Mouse (Mus musculus) hindbrain, embryonic 10.5 days (tissue): ENCODE data around the gene Chrm3. TPM values are rescaled to one million over a fixed set of nuclear protein-coding genes. Genes with fewer than 3 reads are reported as not detected.

ENCODE experiments used
- DNase-seq: peaks from one replicate; pipeline ENCODE4 v3.0.0-alpha.2; 2017; ENCODE audit warnings: low spot score
- H3K27ac ChIP-seq: fragments of 300-500 bp; sonication (generic); 2 replicates; pipeline ENCODE4 v1.5.1; 2016; ENCODE audit warnings: mild to moderate bottlenecking, moderate library complexity
- H3K27me3 ChIP-seq: fragments of 300-500 bp; sonication (generic); 2 replicates; pipeline ENCODE4 v1.6.1; 2016; ENCODE audit warnings: mild to moderate bottlenecking; ENCODE audit not compliant: poor library complexity, insufficient read depth, severe bottlenecking
- H3K36me3 ChIP-seq: fragments of 300-500 bp; sonication (generic); 2 replicates; pipeline ENCODE4 v1.6.1; 2016; ENCODE audit warnings: mild to moderate bottlenecking, moderate library complexity
- H3K4me1 ChIP-seq: fragments of 300-500 bp; sonication (generic); replicated peaks from 2 replicates; pipeline ENCODE4 v1.6.1; 2016; ENCODE audit warnings: mild to moderate bottlenecking
- H3K4me3 ChIP-seq: fragments of 300-500 bp; sonication (generic); 2 replicates; pipeline ENCODE4 v1.5.1; 2016; ENCODE audit warnings: mild to moderate bottlenecking, moderate library complexity
- H3K9me3 ChIP-seq: fragments of 300-500 bp; sonication (generic); 2 replicates; pipeline ENCODE4 v1.6.1; 2016; ENCODE audit warnings: mild to moderate bottlenecking, moderate library complexity
- WGBS: fragments of 180-500 bp; shearing (Covaris S2); methylation state at CpG from one replicate; pipeline ENCODE4 v1.1.7; 2016; 5-methylcytosine and 5-hydroxymethylcytosine counted together
- polyA plus RNA-seq: library from polyadenylated mRNA; unstranded; fragments of >200 nt; fragmentation: Nextera tagmentation; extraction: Ambion mirVana; gene quantifications from 2 replicates; pipeline ENCODE4 v1.2.1, GENCODE M21; 2016

The Chrm3 gene
- polyA plus RNA-seq, 1 experiment from 2014 or later: 0.41 TPM

DNA sequence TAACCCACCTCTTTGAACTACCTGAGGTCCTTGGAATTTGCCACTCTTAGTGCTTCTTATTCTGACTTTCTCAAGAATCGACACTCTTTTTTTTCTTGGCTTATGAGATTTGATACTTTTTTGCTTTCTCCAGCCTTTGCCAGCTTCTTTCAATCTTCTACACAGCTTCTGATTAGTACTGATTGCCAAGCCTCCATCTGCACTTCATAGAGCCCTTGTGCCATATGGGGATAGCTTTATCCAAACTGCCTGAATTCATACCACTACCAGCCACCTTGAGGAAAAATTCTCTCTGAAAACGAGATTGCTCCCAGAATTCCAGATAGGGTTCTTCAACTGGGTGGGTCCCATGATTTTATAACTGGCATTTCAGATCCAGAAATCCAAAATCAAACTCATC lies 368.0 kb downstream of the Chrm3 start:
- WGBS: 74% methylated on average over 2 of the region's 2 CpGs
- Histone ChIP-seq H3K9me3 (no peaks in the 10 kb centered on the region), H3K36me3 (no peaks in the 10 kb centered on the region), H3K27ac (no peak overlapping the region), H3K4me1 (no peaks in the 10 kb centered on the region), H3K4me3 (no peak overlapping the region), H3K27me3 (no peaks in the 10 kb centered on the region)
- DNase-seq: no peak

GRCm38 (mm10) chr13:9985648-9986047 lies 375.0 kb downstream of the Chrm3 start:
- 75% methylated on average over 6 of the region's 6 CpGs for WGBS
- no peaks in the 10 kb centered on the region for H3K9me3 ChIP-seq
- H3K36me3 ChIP-seq: no peaks in the 10 kb centered on the region
- H3K4me3 ChIP-seq: no peak overlapping the region
- no peaks in the 10 kb centered on the region for H3K27me3 ChIP-seq
- no peaks in the 10 kb centered on the region for H3K4me1 ChIP-seq
- H3K27ac ChIP-seq: no peak overlapping the region
- no peak for DNase-seq

DNA sequence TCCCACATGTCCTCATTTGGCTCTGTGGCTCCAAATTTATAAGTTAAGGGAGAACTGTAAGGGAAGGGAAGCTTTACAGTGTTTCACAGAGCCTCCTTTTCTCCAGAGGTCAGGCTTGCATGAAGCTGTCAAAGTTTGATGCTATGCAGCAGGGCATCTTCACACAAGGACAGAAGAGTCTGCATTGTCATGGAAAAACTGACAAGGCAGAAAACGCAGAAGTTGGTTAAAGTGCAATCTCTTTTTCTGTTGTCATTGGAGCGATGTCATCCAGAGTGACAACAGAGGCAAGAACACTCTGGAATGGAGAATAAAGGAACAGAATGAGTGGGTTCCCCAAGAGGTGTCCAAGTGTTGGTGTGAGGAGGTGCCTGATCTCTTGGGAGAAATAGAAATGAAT lies 377.4 kb downstream of the Chrm3 start:
- DNase-seq: no peak
- Histone ChIP-seq H3K4me1 (no peaks in the 10 kb centered on the region), H3K36me3 (no peaks in the 10 kb centered on the region)

DNA sequence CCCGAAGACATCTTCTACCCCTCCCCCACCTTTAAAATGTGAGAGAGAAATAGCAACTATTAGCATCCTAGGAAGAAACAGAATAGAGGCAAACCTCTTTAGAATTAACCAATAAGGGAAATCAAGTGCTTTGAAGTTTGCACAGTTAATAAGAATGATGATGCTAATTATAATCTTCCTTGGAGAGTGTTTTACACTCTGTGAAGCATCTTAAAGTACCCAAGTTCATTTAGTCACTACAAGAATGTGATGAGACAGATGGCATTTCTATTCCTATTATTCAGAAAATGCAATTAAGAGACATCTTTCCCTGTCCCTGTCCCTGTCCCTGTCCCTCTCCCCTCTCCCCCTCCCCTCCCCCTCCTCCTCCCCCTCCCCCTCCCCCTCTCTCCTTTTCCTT lies 382.9 kb downstream of the Chrm3 start:
- Histone ChIP-seq H3K9me3 (no peaks in the 10 kb centered on the region), H3K27ac (no peak overlapping the region), H3K4me1 (no peaks in the 10 kb centered on the region), H3K4me3 (no peak overlapping the region), H3K36me3 (no peaks in the 10 kb centered on the region), H3K27me3 (no peaks in the 10 kb centered on the region)
- DNase-seq: no peak
- 80% methylated on average over 1 of the region's 1 CpGs for WGBS

More for the DNA sequence above, 377.4 kb downstream of the Chrm3 start:
- WGBS: 78% methylated on average over 2 of the region's 2 CpGs
- H3K27me3 ChIP-seq: no peaks in the 10 kb centered on the region
- no peak overlapping the region for H3K27ac ChIP-seq
- no peak overlapping the region for H3K4me3 ChIP-seq
- H3K9me3 ChIP-seq: no peaks in the 10 kb centered on the region

DNA sequence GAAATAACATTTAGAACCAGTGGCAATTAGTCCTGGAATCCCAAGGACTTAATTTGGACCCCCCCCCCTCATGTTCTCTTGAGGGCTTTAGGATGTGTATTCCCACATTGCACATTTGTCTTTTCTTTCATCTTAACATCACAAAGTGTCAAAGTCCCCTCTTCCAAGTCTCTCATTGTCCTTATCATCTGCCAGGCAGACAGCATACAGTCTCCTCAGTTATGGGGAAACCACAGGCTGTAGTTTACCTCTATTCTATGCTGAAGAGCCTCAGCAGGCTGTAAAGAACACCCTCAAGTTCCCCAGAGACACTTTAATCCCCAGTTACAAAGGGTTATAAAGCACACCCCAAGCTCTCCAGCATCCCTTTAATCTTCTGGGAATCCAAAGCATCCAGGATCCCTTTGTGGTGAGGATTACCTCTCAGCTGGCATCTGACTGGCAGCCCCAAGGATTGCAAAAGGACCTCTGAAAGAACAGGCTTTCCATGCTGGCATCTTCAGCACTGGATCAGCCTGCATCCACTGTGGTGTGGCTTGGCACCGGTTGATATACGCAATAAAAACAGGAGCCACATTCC lies 386.8 kb downstream of the Chrm3 start:
- H3K4me1 ChIP-seq: no peaks in the 10 kb centered on the region
- no peak overlapping the region for H3K27ac ChIP-seq
- H3K4me3 ChIP-seq: no peak overlapping the region
- H3K9me3 ChIP-seq: no peaks in the 10 kb centered on the region
- DNase-seq: no peak
- H3K36me3 ChIP-seq: no peaks in the 10 kb centered on the region
- WGBS: 55% methylated on average over 2 of the region's 2 CpGs
- H3K27me3 ChIP-seq: no peaks in the 10 kb centered on the region

- Histone ChIP-seq H3K27ac (no peak overlapping the region), H3K27me3 (no peaks in the 10 kb centered on the region), H3K9me3 (no peaks in the 10 kb centered on the region), H3K4me3 (no peak overlapping the region), H3K4me1 (no peaks in the 10 kb centered on the region), H3K36me3 (no peaks in the 10 kb centered on the region)
- DNase-seq: no peak
- 66% methylated on average over 4 of the region's 4 CpGs for WGBS
These were observed 388.8 kb downstream of the Chrm3 start for GRCm38 (mm10) chr13:9971845-9972244.

DNA sequence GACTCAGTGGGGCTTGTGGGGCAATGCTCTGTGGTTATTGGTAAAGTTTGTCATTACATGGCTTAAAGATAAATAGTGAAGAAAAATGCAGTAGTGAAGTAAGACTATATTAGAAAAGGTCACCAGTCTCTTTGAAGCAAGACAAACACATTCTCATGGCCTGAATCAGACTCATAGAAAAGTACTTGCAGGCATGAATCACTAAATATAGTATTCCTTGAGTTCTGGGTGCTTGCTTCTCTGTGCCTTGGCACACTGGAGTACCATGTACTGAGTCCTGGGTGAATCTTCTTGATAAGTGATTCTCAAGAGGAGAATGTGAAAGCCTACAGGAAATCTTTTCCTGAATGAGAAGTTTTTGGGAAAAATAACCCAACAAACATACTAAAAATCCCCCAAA lies 408.0 kb downstream of the Chrm3 start:
- no peaks in the 10 kb centered on the region for H3K36me3 ChIP-seq
- H3K27me3 ChIP-seq: no peaks in the 10 kb centered on the region
- no peak for DNase-seq
- H3K4me3 ChIP-seq: no peak overlapping the region
- H3K27ac ChIP-seq: no peak overlapping the region
- H3K9me3 ChIP-seq: no peaks in the 10 kb centered on the region
- H3K4me1 ChIP-seq: no peaks in the 10 kb centered on the region

- H3K27me3 ChIP-seq: no peaks in the 10 kb centered on the region
- H3K4me3 ChIP-seq: no peak overlapping the region
- 88% methylated on average over 1 of the region's 1 CpGs for WGBS
- no peaks in the 10 kb centered on the region for H3K36me3 ChIP-seq
- no peak for DNase-seq
- no peaks in the 10 kb centered on the region for H3K9me3 ChIP-seq
- no peaks in the 10 kb centered on the region for H3K4me1 ChIP-seq
- H3K27ac ChIP-seq: no peak overlapping the region
These were observed 409.3 kb downstream of the Chrm3 start for GRCm38 (mm10) chr13:9951376-9951775.

GRCm38 (mm10) chr13:9949091-9949490 lies 411.6 kb downstream of the Chrm3 start:
- no peak for DNase-seq
- Histone ChIP-seq H3K4me3 (no peak overlapping the region), H3K27ac (no peak overlapping the region), H3K9me3 (no peaks in the 10 kb centered on the region), H3K4me1 (no peaks in the 10 kb centered on the region), H3K36me3 (no peaks in the 10 kb centered on the region), H3K27me3 (no peaks in the 10 kb centered on the region)
- 94% methylated on average over 4 of the region's 4 CpGs for WGBS

GRCm38 (mm10) chr13:9940186-9940585 lies 420.5 kb downstream of the Chrm3 start:
- H3K27me3 ChIP-seq: no peaks in the 10 kb centered on the region
- 76% methylated on average over 1 of the region's 1 CpGs for WGBS
- no peak overlapping the region for H3K27ac ChIP-seq
- no peaks in the 10 kb centered on the region for H3K4me1 ChIP-seq
- H3K36me3 ChIP-seq: no peaks in the 10 kb centered on the region
- no peak overlapping the region for H3K4me3 ChIP-seq
- H3K9me3 ChIP-seq: no peaks in the 10 kb centered on the region
- no peak for DNase-seq

GRCm38 (mm10) chr13:9938798-9939485 lies 421.7 kb downstream of the Chrm3 start:
- no peak overlapping the region for H3K27ac ChIP-seq
- H3K36me3 ChIP-seq: no peaks in the 10 kb centered on the region
- no peak overlapping the region for H3K4me3 ChIP-seq
- H3K4me1 ChIP-seq: no peaks in the 10 kb centered on the region
- 77% methylated on average over 3 of the region's 3 CpGs for WGBS
- no peaks in the 10 kb centered on the region for H3K27me3 ChIP-seq
- DNase-seq: no peak
- H3K9me3 ChIP-seq: no peaks in the 10 kb centered on the region

DNA sequence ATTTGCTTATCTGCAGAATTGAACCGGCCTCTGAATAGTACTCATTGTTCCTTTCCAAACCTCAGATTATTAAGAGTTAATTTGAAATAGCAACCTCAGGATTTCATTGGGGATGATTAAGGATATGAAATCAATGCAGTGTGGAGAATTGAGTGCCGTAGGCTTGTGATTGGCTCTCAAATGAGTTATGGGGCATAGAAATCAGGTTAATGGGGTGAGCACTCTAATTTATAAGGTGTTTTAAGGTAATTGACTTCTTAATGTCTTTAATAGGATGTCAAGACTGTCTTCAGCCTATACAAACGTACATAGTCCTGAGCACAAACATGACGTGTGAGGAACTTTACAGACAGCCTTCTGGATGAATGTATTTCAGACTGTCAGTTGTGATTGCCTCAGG lies 427.9 kb downstream of the Chrm3 start:
- Histone ChIP-seq H3K36me3 (no peaks in the 10 kb centered on the region), H3K4me1 (peaks cover 6% of the 10 kb centered on the region), H3K4me3 (no peak overlapping the region), H3K9me3 (no peaks in the 10 kb centered on the region), H3K27me3 (no peaks in the 10 kb centered on the region), H3K27ac (no peak overlapping the region)
- DNase-seq: no peak
- 81% methylated on average over 4 of the region's 4 CpGs for WGBS

DNA sequence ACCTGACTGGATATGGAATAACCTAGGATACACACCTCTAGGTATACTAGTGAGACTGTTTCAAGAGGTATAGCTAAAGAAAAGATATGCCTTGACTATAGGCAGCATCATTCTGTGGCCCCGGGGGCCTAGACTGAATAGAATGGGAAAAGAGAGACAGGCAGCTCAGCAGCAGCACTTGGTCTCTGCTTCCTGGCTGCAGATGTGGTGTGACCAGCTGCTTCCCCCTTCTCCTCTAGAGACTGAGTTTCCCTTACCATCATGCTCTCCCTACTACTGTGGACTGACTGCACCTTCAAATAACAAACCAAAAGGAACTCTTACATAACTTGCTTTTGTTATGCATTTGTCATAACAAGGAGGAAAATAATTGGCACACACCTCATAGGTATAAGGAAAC lies 430.0 kb downstream of the Chrm3 start:
- Histone ChIP-seq H3K9me3 (no peaks in the 10 kb centered on the region), H3K27me3 (no peaks in the 10 kb centered on the region), H3K36me3 (no peaks in the 10 kb centered on the region), H3K4me3 (no peak overlapping the region), H3K4me1 (peaks cover 6% of the 10 kb centered on the region), H3K27ac (no peak overlapping the region)
- no peak for DNase-seq
- 65% methylated on average over 1 of the region's 1 CpGs for WGBS

- H3K9me3 ChIP-seq: no peaks in the 10 kb centered on the region
- H3K27me3 ChIP-seq: no peaks in the 10 kb centered on the region
- H3K4me1 ChIP-seq: peaks cover 6% of the 10 kb centered on the region
- no peak overlapping the region for H3K4me3 ChIP-seq
- WGBS: 36% methylated on average over 2 of the region's 2 CpGs
- no peaks in the 10 kb centered on the region for H3K36me3 ChIP-seq
- DNase-seq: peak; percentile 31
- no peak overlapping the region for H3K27ac ChIP-seq
These were observed 430.7 kb downstream of the Chrm3 start for GRCm38 (mm10) chr13:9929978-9930377.
